Mouse (Mus musculus): ENCODE data around the gene Kcnh6. TPM values are rescaled to one million over a fixed set of nuclear protein-coding genes. Genes with fewer than 3 reads are reported as not detected.

Gene Kcnh6
- polyA plus RNA-seq, 1 experiment, result not detected

- H3K27ac ChIP-seq (replicated peaks; ENCODE audit: low read depth, low read length), result peak overlapping the region; percentile 88
- H3K4me1 ChIP-seq (ENCODE audit: control insufficient read depth, insufficient read depth, insufficient read length, low read length), result peaks cover 11% of the 10 kb centered on the region; the same call in 1 of the 2 replicates
- H3K4me3 ChIP-seq (ENCODE audit: insufficient read depth, low read depth, low read length), result peak overlapping the region; percentile 47
These were observed 25.6 kb downstream of the Kcnh6 start for GRCm38 (mm10) chr11:106033491-106033919.

- Histone ChIP-seq H3K27ac (replicated peaks; ENCODE audit: low read depth, low read length) (peak overlapping the region; percentile 88; the same call in 1 of the 2 replicates), H3K4me1 (ENCODE audit: control insufficient read depth, insufficient read depth, insufficient read length, low read length) (peaks cover 17% of the 10 kb centered on the region; the same call in 1 of the 2 replicates)
These were observed 27.1 kb downstream of the Kcnh6 start for GRCm38 (mm10) chr11:106034986-106035385.

GRCm38 (mm10) chr11:106036548-106037417 is 28.9 kb downstream of the Kcnh6 start, which contains the start of gene Dcaf7:
Dcaf7 (plus strand) TSS chr11:106036872.
- peaks cover 22% of the 10 kb centered on the region; the same call in 1 of the 2 replicates for H3K4me1 ChIP-seq (ENCODE audit: control insufficient read depth, insufficient read depth, insufficient read length, low read length)
- peak within 1 kb of the TSS; percentile 93 for H3K4me3 ChIP-seq (ENCODE audit: insufficient read depth, low read depth, low read length)
- peak within 1 kb of the TSS; percentile 11; the same call in 1 of the 2 replicates for H3K27ac ChIP-seq (replicated peaks; ENCODE audit: low read depth, low read length)

More at GRCm38 (mm10) chr11:106034986-106035385, 27.1 kb downstream of the Kcnh6 start:
- 0 out of 2 replicates have a peak overlapping the region, but pooled peaks have one; percentile 2 for H3K4me3 ChIP-seq (ENCODE audit: insufficient read depth, low read depth, low read length)

- 0 out of 2 replicates have a peak overlapping the region, but pooled peaks have one; percentile 11 for H3K27ac ChIP-seq (replicated peaks; ENCODE audit: low read depth, low read length)
- H3K4me3 ChIP-seq (ENCODE audit: insufficient read depth, low read depth, low read length), result peak overlapping the region; percentile 93
- peaks cover 22% of the 10 kb centered on the region; the same call in 1 of the 2 replicates for H3K4me1 ChIP-seq (ENCODE audit: control insufficient read depth, insufficient read depth, insufficient read length, low read length)
These were observed 29.5 kb downstream of the Kcnh6 start for GRCm38 (mm10) chr11:106037418-106037751.

- H3K27ac ChIP-seq (replicated peaks; ENCODE audit: low read depth, low read length), result no peak overlapping the region
- peaks cover 8% of the 10 kb centered on the region; the same call in 1 of the 2 replicates for H3K4me1 ChIP-seq (ENCODE audit: control insufficient read depth, insufficient read depth, insufficient read length, low read length)
- no peak overlapping the region for H3K4me3 ChIP-seq (ENCODE audit: insufficient read depth, low read depth, low read length)
These were observed 36.4 kb downstream of the Kcnh6 start for GRCm38 (mm10) chr11:106044349-106044748.

- Histone ChIP-seq H3K4me1 (ENCODE audit: control insufficient read depth, insufficient read depth, insufficient read length, low read length) (0 out of 2 replicates have a peak, but pooled peaks cover 4% of the 10 kb centered on the region), H3K27ac (replicated peaks; ENCODE audit: low read depth, low read length) (no peak overlapping the region), H3K4me3 (ENCODE audit: insufficient read depth, low read depth, low read length) (no peak overlapping the region)
These were observed 37.3 kb downstream of the Kcnh6 start for GRCm38 (mm10) chr11:106045256-106045655.

- Histone ChIP-seq H3K4me1 (ENCODE audit: control insufficient read depth, insufficient read depth, insufficient read length, low read length) (no peaks in the 10 kb centered on the region), H3K27ac (replicated peaks; ENCODE audit: low read depth, low read length) (no peak overlapping the region), H3K4me3 (ENCODE audit: insufficient read depth, low read depth, low read length) (no peak overlapping the region)
These were observed 37.9 kb downstream of the Kcnh6 start for GRCm38 (mm10) chr11:106045780-106046179.

- no peak overlapping the region for H3K27ac ChIP-seq (replicated peaks; ENCODE audit: low read depth, low read length)
- H3K4me1 ChIP-seq (ENCODE audit: control insufficient read depth, insufficient read depth, insufficient read length, low read length), result no peaks in the 10 kb centered on the region
- H3K4me3 ChIP-seq (ENCODE audit: insufficient read depth, low read depth, low read length), result no peak overlapping the region
These were observed 38.7 kb downstream of the Kcnh6 start for GRCm38 (mm10) chr11:106046584-106046983.

GRCm38 (mm10) chr11:106053921-106054320 is 46.0 kb downstream of the Kcnh6 start:
- H3K4me1 ChIP-seq (ENCODE audit: control insufficient read depth, insufficient read depth, insufficient read length, low read length), result no peaks in the 10 kb centered on the region
- no peak overlapping the region for H3K27ac ChIP-seq (replicated peaks; ENCODE audit: low read depth, low read length)
- H3K4me3 ChIP-seq (ENCODE audit: insufficient read depth, low read depth, low read length), result no peak overlapping the region

- no peak overlapping the region for H3K27ac ChIP-seq (replicated peaks; ENCODE audit: low read depth, low read length)
- H3K4me1 ChIP-seq (ENCODE audit: control insufficient read depth, insufficient read depth, insufficient read length, low read length), result no peaks in the 10 kb centered on the region
- no peak overlapping the region for H3K4me3 ChIP-seq (ENCODE audit: insufficient read depth, low read depth, low read length)
These were observed 46.7 kb downstream of the Kcnh6 start for GRCm38 (mm10) chr11:106054600-106054999.

GRCm38 (mm10) chr11:106055341-106055740 is 47.4 kb downstream of the Kcnh6 start:
- no peak overlapping the region for H3K4me3 ChIP-seq (ENCODE audit: insufficient read depth, low read depth, low read length)
- H3K4me1 ChIP-seq (ENCODE audit: control insufficient read depth, insufficient read depth, insufficient read length, low read length), result no peaks in the 10 kb centered on the region
- no peak overlapping the region for H3K27ac ChIP-seq (replicated peaks; ENCODE audit: low read depth, low read length)

GRCm38 (mm10) chr11:106056819-106057491 is 49.0 kb downstream of the Kcnh6 start:
- no peaks in the 10 kb centered on the region for H3K4me1 ChIP-seq (ENCODE audit: control insufficient read depth, insufficient read depth, insufficient read length, low read length)
- H3K4me3 ChIP-seq (ENCODE audit: insufficient read depth, low read depth, low read length), result no peak overlapping the region
- H3K27ac ChIP-seq (replicated peaks; ENCODE audit: low read depth, low read length), result no peak overlapping the region

- Histone ChIP-seq H3K27ac (replicated peaks; ENCODE audit: low read depth, low read length) (no peak overlapping the region), H3K4me3 (ENCODE audit: insufficient read depth, low read depth, low read length) (no peak overlapping the region), H3K4me1 (ENCODE audit: control insufficient read depth, insufficient read depth, insufficient read length, low read length) (no peaks in the 10 kb centered on the region)
These were observed 50.1 kb downstream of the Kcnh6 start for GRCm38 (mm10) chr11:106058020-106058419.

- H3K4me3 ChIP-seq (ENCODE audit: insufficient read depth, low read depth, low read length), result no peak overlapping the region
- no peak overlapping the region for H3K27ac ChIP-seq (replicated peaks; ENCODE audit: low read depth, low read length)
- H3K4me1 ChIP-seq (ENCODE audit: control insufficient read depth, insufficient read depth, insufficient read length, low read length), result no peaks in the 10 kb centered on the region
These were observed 52.6 kb downstream of the Kcnh6 start for GRCm38 (mm10) chr11:106060549-106060948.

- no peak overlapping the region for H3K27ac ChIP-seq (replicated peaks; ENCODE audit: low read depth, low read length)
- H3K4me3 ChIP-seq (ENCODE audit: insufficient read depth, low read depth, low read length), result no peak overlapping the region
- no peaks in the 10 kb centered on the region for H3K4me1 ChIP-seq (ENCODE audit: control insufficient read depth, insufficient read depth, insufficient read length, low read length)
These were observed 53.4 kb downstream of the Kcnh6 start for GRCm38 (mm10) chr11:106061311-106061710.

All from brown adipose tissue, adult 24 weeks (tissue).